Mouse (Mus musculus) C2C12 (cell line): ENCODE measurements around the gene Trim5.
"Not testable (repeated sequence)": the region's sequence is repeated elsewhere in the genome, so short reads cannot be mapped to it uniquely, and the experiment has no call there.

Source experiments
- CEBPB ChIP-seq: IDR thresholded peaks from one replicate; pipeline ENCODE4 v1.6.1; 2011; ENCODE audit warnings: low read depth, mild to moderate bottlenecking, control low read depth, moderate library complexity
- CTCF ChIP-seq: IDR thresholded peaks from one replicate; pipeline ENCODE4 v1.5.1; 2011; ENCODE audit not compliant: control insufficient read depth, insufficient read depth, insufficient read length
- MAX ChIP-seq: IDR thresholded peaks from one replicate; pipeline ENCODE4 v1.6.1; 2011; ENCODE audit warnings: mild to moderate bottlenecking, control low read depth
- MYOD1 ChIP-seq: IDR thresholded peaks from one replicate; pipeline ENCODE4 v1.6.1; 2011; ENCODE audit warnings: low read depth; ENCODE audit not compliant: control insufficient read depth, insufficient read length
- USF1 ChIP-seq: IDR thresholded peaks from one replicate; pipeline ENCODE4 v1.6.1; 2011; ENCODE audit warnings: low read depth, mild to moderate bottlenecking, control low read depth, moderate library complexity

- TF ChIP-seq CTCF, USF1, MAX, MYOD1, CEBPB: not testable (repeated sequence)
These were observed 41.3 kb upstream of the Trim5 start, which contains the start of gene Trim34b for GRCm38 (mm10) chr7:104329171-104329570.
